Mouse (Mus musculus) layer of hippocampus, postnatal 36 days (tissue): ENCODE results near the gene Plcb1. TPM values are rescaled to one million over a fixed set of nuclear protein-coding genes. Genes with fewer than 3 reads are reported as not detected.

Experiments
- DNase-seq, 2 experiments: peaks; one replicate each; pipeline ENCODE4 v3.0.0; 2022
- total RNA-seq, 2 experiments: library from RNA; stranded (reverse); gene quantifications; 2 replicates each; pipeline ENCODE4 v1.2.3; 2021

Gene Plcb1
- total RNA-seq, 2 experiments from 2014 or later = 152 TPM

DNA sequence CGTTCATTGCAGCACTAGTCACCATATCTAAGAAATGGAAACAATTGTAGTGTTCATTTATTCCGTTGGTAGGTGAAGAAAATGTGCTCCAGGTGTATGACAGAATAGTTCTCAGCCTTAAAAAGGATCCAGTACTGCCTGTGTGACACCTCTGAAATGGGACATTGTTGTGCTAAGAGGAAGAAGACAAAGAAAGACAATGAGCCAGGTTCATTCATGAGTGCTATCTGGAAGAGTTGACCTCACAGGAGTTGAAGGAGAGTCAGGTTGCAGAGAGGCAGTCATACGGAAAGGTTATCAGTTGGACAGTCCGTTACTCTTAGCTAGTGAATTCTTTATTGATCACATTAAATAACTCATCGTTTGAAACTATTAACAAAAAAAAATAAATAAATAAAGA, 286.6 kb downstream of the Plcb1 start:
- DNase-seq = no peak

DNA sequence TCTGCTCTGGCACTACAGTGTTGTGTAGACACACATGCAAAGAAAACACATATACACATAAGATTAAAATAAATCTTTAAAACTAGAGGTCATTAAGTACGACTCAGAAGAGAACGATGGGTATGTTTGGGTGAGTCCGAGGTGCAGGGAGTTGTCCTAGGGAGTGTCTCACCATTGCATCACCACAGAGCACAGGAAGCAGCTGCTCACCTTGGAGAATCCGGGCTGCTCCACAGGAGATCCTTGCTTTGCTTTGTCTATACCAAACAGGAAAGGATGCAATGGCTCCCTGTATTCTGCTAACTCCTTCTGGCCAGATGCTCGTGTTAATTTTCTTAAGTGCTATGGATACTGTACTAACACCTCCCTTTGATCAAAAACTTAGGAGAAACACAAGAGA, 287.1 kb downstream of the Plcb1 start:
- no peak for DNase-seq

DNA sequence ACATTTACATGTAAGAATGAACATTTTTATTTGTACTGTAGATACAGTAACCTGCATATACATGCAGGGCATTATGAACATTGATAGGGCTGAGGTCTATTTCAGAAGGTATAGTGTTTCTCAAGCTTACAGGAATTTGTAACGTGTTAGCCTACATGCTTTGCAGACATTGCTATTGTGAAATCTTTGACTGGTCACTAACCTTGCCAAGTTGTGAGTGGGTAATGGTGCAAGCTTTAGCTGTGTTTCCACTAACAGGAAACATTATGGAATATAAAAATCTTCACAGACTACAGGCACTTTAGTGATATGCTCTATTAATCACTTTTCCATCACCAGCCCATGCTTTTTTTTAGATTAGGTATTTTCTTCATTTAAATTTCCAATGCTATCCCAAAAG, 289.5 kb downstream of the Plcb1 start:
- DNase-seq = no peak

DNA sequence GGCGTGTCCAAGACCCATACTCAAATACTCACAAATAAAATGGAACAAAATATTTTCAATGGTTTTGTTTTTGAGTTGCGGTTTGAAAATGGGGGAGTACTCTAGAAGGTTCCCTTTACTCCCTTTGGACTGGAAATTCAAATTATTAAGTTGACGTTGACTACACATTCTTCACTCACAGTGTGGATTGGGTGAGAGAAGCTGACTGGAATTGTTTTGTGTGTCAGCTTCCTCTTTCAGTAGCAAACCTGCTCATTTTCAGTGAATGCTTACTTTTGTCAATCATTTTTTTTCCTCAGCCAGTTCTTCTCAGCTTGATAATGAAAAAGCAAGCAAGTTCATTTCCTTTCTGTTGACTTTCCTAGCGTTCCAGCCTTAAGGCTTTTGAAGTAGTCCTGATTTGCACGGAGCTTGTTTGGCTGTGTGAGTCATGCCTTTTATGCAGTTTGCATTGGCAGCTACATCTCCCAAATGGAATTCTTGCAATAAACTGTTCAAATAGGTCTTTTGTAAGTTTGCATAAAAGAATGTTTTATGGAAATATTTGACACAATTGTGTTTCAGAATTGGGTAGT, 306.8 kb downstream of the Plcb1 start:
- no peak for DNase-seq

DNA sequence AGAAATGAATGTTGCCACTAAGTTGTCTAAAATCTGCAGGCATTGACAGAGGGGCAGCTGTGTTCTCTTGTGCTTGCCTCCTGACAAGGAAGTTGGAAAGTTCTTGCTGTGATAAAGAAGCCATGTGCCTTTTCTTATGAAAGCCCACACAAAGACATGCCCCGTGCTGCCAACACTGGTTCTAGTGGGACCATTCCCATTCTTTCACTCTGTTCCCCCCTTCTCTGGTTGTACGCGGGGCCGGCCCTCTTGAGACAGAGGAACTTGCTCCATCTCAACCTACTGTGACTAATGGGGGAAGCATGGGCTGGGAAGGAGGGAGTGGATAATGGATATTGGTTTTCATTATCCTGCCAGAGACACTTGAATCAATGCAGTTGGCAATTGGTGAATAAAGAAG, 315.4 kb downstream of the Plcb1 start:
- DNase-seq = no peak

DNA sequence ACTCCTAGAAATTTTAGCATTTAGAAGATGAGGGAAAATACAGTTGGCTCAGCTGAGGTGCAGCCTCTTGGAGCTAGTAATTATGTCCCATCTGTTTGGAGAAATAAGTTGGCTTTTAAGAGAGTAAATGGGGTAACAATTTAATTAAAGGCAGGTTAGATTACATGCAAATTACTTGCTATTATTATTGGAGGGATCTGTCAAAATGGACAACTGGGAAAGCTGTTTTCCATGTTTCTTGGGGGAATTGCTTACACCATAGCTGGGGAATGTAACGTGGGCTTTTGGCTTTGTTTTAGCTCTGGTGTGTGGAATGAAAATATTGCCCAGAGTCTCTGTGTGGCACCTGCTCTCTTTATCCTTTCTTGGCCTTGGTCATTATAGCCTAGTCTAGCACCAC, 316.1 kb downstream of the Plcb1 start:
- no peak for DNase-seq

DNA sequence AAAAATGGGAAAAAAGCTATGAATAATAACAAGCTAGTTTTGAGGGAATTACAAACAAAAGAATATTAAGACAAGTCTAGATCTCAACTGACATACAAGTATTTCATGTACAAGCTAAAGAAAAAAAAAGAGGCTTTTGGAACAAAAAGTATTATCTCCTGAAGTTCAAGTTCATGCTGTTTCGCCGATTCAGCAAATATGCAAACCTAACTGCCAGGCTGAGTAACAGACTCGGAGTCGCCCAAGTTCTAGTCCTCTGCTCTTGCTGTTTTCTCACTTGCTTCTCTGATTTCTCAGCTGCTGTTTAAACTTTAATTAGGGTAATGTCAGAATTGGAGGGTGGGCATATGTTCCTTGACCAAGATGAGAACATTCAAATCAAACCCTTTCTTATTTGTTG, 320.8 kb downstream of the Plcb1 start:
- DNase-seq = no peak

DNA sequence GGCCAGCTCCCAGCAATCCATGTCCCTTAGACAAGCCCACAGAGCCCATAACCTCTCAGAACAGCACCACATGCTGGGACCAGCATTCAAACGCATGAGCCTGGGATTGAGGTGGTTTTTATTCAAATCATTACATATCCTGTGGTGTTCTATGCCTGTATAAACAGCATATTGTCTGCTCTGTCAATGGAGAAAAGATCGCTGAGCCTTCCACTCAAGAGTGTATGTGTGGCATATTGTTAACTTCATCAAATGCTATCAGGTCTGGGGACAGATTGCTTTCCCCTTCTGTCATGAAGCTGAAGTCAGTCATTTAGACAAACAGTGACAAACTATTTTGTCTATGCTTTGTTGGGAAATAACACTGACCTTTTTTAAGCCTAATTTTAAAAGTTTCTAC, 322.7 kb downstream of the Plcb1 start:
- DNase-seq = no peak

DNA sequence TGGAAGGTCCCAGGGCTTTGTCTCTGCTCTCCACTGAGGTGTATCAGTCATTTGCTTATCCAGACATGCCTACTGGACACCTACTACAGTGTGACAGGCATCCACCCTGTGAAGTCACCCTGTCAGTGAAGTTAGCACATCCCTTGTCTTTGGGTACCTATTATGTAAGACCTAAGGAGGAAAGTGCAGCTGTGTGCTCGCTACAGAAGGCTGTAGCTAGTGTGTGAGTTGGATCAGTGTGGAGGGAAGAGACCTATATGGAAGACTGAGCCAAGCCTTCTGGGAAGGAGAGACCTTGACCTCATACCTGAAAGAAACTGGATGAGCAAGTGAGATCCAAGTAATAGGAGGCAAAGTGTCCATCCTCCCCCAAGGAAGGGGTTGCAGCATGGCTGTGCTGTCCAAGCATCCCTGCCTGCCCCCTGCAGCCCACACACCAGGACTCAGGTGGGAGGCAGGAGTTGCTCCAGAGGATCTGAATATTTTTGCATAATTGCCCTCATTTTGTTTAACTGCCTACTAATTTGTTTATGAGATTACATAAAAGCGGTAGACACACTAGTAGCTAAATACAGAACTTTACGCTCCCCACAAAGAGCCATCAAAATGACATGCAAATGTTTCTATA, 328.7 kb downstream of the Plcb1 start:
- no peak for DNase-seq

DNA sequence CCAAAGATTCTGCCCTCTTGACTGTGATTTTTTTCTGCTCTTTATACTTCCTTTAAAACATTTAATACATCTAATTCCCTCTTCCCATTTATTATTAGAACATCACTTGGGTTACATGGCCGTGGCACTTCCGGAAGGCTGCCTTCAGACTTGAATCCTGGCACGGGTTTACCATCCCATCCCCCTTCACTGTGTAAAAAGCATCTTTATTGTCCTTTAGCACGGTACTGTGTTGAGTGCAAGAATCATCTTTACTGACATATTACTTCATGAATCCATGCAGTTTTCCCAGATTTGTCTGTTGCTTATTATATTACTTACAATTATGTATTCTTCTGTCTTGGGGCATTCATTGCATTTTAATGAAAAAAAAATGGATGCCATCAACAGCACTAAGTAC, 337.2 kb downstream of the Plcb1 start:
- DNase-seq = no peak

DNA sequence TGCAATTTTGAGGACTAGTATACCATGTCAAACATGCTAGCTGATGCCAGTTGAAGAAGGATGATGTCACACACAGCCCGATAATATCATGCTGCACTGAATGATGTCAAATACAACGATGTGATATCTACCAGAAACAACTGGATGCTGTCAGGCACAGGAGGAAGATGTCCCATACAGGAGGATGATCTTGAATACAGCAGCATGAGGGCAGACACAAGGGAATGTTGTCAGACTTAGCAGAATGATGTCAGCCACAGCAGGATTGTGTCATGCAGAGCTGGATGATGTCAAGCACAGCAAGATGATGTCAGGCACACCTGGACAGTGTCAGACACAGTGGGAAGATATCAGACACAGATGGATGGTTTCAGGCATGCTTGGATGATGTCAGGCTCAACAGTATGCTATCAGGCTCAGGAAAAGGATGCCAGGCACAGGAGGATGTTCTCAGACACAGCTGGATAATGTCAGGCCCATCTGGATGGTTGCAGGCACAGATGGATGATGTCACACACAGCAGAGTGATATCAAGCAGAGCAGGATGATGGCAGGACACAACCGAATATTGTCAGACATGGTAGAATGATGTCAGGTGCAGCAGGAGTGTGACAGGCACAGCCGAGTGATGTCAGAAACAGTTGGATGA, 338.0 kb downstream of the Plcb1 start:
- DNase-seq = no peak

DNA sequence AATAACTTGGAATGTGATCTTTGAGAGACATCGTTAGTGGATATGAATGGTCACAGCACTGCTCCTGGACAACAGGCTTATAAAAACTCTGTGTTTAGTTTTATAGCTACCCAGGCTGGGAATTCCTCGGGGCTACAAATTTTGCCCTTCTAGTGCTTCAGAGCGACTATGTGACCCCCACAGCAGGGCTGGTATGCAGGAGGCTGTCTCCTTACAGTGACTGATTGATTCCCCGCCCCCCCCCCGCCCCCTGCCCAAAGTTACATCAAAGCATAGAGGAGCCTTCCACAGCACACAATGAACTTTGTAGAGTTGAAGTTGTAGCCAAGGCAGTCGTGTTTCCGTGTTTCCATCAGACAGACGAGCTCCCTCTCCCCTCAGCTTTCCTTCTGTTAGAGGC, 354.7 kb downstream of the Plcb1 start:
- DNase-seq = no peak

DNA sequence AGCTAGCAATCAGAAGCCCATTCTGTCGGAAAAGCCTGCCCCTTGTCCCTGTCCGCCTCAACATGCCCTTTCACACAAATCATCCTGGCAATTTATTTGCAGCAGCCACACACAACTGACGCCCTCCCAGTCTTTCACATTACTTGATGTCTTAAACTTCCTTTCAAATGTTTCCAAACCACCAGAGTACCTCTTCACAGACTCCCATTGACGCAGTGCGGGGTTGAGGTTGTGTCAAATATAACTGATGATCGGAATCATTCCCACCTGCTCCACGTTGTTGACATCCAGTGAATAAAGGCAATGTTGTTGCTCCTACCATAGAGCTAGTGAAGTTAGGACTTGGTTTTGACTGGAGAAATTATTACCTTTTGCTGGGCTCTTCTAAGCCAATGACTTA, 366.4 kb downstream of the Plcb1 start:
- no peak for DNase-seq

DNA sequence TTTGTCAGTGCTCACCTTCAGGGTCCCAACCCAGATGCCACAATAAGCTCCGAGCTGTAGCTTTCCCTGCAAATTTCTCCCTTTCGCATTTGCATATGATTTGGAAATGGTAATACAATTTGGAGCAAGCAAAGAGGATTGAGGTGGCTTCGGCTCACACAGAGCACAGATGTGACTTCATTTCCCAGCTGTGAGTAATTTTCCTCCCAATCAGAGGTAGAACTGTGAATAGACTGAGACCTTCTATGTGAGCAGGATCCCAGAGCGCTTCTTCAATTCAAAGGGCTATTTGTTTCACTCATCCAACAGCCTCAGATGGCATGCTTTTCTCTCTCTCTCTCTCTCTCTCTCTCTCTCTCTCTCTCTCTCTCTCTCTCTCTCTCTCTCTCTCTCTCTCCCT, 367.4 kb downstream of the Plcb1 start:
- DNase-seq = no peak

DNA sequence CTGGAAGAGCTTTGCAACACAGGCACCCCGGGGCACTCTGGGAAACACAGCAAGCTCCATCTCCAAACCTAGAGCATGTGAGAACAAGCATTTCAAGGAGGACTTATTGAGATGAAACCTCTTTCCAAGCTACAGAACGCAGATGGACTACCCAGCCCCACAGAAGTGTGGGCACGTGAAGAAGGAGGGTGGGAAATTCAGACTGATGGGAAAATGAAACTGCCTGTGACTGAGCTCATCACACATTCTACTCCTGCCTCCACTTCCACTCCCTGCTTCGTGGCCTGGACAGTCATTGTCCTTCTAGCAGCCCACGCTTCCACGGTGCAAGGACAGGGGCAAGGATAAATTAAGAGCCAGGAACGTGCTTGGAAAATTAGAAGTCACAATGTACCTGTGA, 370.2 kb downstream of the Plcb1 start:
- no peak for DNase-seq

DNA sequence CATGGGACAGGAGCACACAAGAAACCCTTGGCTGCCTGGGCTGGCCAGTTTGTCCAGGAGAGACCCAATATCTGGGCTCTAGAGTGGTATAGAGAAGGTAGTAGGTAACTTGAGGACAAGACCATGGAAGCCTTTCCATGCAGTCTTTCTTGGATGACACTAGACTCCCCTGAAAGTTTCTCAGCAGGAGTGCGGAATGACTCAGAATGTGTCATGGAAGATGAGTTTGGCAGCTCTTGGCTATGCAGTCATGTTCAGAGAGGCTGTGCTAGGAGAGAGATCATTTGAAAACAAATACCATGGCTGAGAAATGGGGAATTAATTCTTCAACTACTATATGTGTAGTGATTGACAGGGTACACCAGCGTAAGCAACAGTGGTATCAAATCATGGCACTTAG, 372.1 kb downstream of the Plcb1 start:
- DNase-seq = no peak

DNA sequence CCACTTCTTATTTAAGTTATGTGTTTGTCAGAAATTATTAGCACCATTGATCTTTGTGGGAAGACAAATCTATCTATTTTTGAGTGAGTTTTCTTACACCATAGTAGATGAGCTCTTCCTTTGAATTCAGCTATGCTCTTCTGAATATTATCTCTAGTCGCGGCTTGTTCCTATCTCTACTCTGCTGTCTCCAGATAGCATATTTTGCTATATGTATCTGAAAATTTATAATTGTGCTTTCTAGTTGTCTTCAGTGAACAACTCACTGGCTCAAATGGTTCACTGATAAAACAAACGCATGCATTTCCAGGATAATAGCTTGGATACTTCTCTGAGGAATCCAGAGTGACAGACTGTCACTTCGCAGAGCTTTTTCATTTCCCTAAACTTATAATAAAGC, 375.8 kb downstream of the Plcb1 start:
- no peak for DNase-seq

DNA sequence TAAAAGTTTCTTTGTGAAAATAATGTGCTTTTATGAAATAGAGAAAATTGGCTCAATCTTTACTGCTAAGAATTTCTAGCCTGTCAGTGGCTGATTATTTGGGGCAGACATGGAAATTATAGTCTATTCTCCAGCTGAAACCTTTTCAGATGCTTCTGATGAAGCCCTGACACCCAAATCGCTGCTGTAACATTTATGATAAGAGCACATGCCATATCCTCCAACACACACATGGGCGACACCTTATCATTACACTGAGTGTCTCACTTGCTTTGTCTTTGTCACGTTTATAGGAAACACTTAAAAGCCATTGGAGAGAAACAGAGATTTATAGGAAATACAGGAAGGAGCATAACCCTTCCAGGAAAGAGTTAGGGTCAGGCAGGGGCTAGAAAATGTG, 379.6 kb downstream of the Plcb1 start:
- no peak for DNase-seq

DNA sequence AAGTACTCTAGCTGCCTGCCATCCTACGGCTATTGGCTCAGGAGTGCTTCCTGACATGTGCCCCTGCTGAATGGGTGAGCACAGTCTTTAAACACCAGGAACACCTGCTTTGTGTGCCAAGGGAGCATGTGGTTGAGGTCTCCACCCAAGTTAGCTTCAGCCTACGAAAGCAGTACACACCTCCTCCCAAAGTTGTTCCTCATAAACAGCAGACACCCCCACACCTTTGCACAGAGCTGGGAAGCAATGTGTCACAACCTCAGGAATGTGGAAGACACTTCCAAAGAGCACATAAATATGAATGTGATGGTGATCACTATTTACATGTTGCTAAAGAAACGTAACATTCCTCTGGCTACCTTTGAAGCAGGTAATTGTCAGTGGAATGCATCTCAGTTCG, 389.7 kb downstream of the Plcb1 start:
- no peak for DNase-seq

DNA sequence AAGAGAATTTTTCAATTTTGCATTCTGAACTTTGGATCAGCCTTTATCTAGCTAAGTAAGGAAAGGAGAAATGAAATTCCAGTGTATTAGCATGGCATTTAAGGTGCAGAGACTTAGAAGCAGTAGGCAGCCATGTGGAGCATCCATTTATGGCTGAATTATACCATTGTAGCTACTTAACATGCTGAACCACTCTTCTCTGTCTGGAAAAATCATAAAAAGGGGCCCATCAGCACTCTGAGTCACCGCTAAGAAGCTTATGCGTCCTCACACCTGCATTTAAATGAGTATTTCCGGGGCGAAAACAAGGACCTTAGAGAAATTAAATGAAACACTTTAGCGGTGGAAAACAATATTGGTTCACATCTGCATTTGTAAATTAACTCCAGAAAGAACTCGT, 401.8 kb downstream of the Plcb1 start:
- DNase-seq = no peak

DNA sequence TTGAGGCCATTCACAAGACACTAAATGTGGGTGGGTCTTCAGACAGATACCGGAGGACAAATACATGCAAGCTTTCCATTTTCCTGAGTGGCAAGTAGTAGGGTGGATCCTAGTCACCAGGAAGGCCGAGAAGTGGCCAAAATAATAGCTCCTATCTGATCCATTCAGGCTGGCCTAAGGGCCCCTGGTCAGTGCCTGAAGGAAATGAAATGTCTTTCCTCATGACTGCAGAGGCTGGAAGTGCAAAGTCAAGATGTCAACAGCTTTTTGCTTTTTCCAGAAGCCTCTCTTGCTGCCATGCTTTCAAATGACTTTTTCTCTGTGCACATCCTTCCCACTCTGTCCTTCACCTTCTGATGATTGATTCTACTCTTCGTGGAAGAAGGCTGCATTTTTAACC, 415.0 kb downstream of the Plcb1 start:
- DNase-seq = no peak

DNA sequence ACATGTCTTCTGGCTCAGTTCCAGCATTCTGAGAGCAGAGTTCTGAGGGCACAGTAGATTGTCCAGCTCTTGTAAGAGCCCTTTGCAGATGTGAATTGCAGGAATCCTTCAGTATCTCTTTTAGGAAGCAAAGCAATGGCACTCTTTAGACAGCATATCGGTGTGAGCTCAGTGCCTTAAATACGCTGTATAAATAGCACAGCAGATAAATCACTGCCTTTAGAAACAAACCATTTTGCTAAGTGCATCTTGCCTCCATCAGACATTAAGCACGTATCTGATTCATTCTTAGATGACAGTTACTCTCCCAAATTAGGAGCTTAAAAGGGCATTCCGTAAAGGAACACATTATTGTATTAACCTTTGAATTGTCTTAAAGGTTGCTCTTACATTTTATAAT, 416.5 kb downstream of the Plcb1 start:
- DNase-seq = no peak

DNA sequence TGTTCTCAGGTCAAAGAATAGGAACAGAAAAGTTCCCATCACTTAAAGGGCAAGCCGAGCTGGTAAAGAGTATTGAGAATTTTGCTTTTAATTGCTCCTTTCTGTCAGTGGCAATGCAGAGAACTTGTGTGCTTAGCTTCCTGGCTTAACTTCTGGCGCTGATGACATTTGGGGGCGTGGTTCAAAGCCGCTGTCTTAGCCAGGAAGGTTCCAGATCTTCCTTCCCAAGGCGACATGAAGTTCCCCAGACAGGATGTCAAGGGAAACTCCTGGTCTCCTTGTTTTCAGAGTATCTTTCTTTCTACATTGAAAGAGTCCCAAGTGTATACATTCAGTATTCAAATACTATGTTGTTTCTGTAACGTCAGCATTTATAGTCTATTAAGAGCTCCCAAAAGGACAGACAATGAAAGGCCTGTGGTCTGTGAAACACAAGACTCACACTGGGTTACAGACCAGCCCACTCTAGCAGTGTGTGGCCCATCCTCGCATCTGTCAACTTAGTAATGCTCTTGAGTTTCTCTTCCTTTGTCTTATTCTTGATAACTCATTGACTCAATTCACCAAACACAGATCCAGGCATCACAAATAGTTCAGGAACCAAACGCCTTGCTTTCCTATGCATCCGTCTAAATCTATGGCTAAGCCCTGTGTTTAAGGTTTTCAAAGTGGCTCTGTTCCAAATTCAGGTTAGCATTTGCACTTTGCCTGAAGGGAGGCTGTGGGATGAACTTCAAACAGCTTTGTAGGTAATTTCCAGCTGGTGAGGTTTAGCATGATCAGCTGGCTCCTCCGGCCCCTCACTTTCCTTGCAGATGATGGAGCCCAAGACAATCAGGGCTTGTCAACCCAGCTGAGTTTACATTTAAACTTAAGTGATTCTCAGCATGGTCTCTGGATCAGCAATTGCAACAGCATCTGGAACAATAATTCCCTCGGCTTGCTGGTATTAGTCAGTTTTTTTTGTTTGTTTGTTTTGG, 418.6 kb downstream of the Plcb1 start:
- DNase-seq = no peak
